21 mouse cellular contexts compared by ENCODE assay signal in the genomic region with DNA sequence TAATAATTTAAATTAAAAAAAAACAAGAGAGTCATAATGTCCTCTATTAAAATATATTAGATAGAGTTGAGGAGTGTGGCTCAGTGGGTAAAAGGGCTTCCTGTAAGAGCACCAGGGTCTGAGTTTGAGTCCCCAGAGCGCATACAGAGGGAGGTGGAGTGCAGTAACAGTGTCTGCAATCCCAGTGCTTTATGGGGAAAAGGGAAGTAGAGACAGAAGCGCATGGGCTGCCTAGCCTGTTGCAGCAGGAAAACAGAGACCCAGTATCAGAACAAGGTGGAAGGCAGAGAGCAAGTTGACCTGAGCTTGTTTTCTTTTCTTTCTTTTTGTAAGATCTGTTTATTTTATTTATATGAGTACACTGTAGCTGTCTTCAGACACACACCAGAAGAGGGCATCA. TPM values are rescaled to one million over a fixed set of nuclear protein-coding genes. Genes with fewer than 3 reads are reported as not detected.
DNase-seq lines count a peak whose midpoint lies in the region; ATAC-seq lines count a peak whose summit lies in the region.
"Had no signal": no experiment of that assay in that cellular context is flagged by ENCODE, and none has a peak within 500 bp of the region (broad histone marks: within the 10 kb centered on the region; RNA-seq: fewer than 3 reads in every experiment).

No protein-coding gene starts in this region.

- no peak overlapping the region for H3K4me3 ChIP-seq in heart, embryonic 12.5 days
- H3K4me3 ChIP-seq: embryonic facial prominence, embryonic 10.5 days; embryonic facial prominence, embryonic 12.5 days; forebrain, embryonic 13.5 days; forebrain, embryonic 15.5 days had no signal

- no peak overlapping the region for H3K27ac ChIP-seq in heart, embryonic 12.5 days (ENCODE audit: poor library complexity, severe bottlenecking)
- H3K27ac ChIP-seq: embryonic facial prominence, embryonic 10.5 days; embryonic facial prominence, embryonic 12.5 days; forebrain, embryonic 13.5 days; forebrain, embryonic 15.5 days had no signal

- no peaks in the 10 kb centered on the region for H3K9me3 ChIP-seq in heart, embryonic 12.5 days (replicated peaks)
- H3K9me3 ChIP-seq: embryonic facial prominence, embryonic 10.5 days; embryonic facial prominence, embryonic 12.5 days; forebrain, embryonic 13.5 days; forebrain, embryonic 15.5 days had no signal

- 93% methylated on average over 2 of the region's 2 CpGs for WGBS in heart, embryonic 12.5 days

- H3K27me3 ChIP-seq in heart, embryonic 12.5 days (replicated peaks), result no peaks in the 10 kb centered on the region
- H3K27me3 ChIP-seq: embryonic facial prominence, embryonic 12.5 days; forebrain, embryonic 13.5 days; forebrain, embryonic 15.5 days had no signal

- H3K9ac ChIP-seq in heart, embryonic 12.5 days, result no peak overlapping the region
- H3K9ac ChIP-seq: embryonic facial prominence, embryonic 12.5 days; forebrain, embryonic 13.5 days; forebrain, embryonic 15.5 days; forebrain, postnatal 0 days had no signal

- peaks cover 23% of the 10 kb centered on the region for H3K36me3 ChIP-seq in heart, embryonic 12.5 days

- H3K4me1 ChIP-seq in heart, embryonic 12.5 days (replicated peaks), result peaks cover 15% of the 10 kb centered on the region
- H3K4me1 ChIP-seq: embryonic facial prominence, embryonic 10.5 days; embryonic facial prominence, embryonic 12.5 days had no signal

- no peak for ATAC-seq in heart, embryonic 12.5 days (ENCODE audit: insufficient number of reproducible peaks, low FRiP score)
- ATAC-seq in megakaryocyte, adult 5-6 weeks (ENCODE audit: poor library complexity, severe bottlenecking), result peak; percentile 66
- ATAC-seq in activated CD4-positive, CD25-positive, alpha-beta regulatory T cell, adult 4 months, result no peak
- ATAC-seq: forebrain, embryonic 13.5 days; forebrain, embryonic 15.5 days; forebrain, postnatal 0 days had no signal

- no peak overlapping the region for H3K4me2 ChIP-seq in heart, embryonic 12.5 days
- H3K4me2 ChIP-seq: embryonic facial prominence, embryonic 12.5 days; forebrain, embryonic 13.5 days; forebrain, embryonic 15.5 days had no signal

- peak; percentile 79 for DNase-seq in heart, adult 11 months
- DNase-seq in 416B (ENCODE audit: low read depth) (peak; percentile 10), MEL-GATA-1-ER (ENCODE audit: extremely low read depth, low read depth) (peak; percentile 31)
- DNase-seq in lung, postnatal 36 days, result no peak
- DNase-seq in kidney, adult 11 months, result no peak
- DNase-seq: adrenal gland, adult 8-10 months; adrenal gland, postnatal 14 days; adrenal gland, postnatal 36 days; cerebellum, adult 11-12 months; cerebellum, adult 2 months; cerebellum, adult 9-10 months; cerebellum, postnatal 10 days; cerebellum, postnatal 25 days; forebrain, postnatal 0 days had no signal

RNA-seq across cellular contexts. Expression of gene Ric8b, which starts 41.2 kb away (rescaled TPM):
- polyA plus RNA-seq in heart, embryonic 12.5 days (2016; fragmentation: Nextera tagmentation; extraction: Ambion mirVana), result 20.7 and 20.8 TPM in 2 replicates
- total RNA-seq in megakaryocyte, adult 5-6 weeks (2015), result 13.1 and 13.8 TPM in 2 replicates
- 13.4 and 16.6 TPM in 2 replicates for total RNA-seq in megakaryocyte, adult 5-6 weeks (2017)
- 1 to 10 TPM; 5.6 to 7.4 TPM for polyA plus RNA-seq in activated CD4-positive, CD25-positive, alpha-beta regulatory T cell, adult 4 months (2017; shearing (Covaris generic))

Comparison
In these comparisons a context has a peak if more than half of its experiments do, and no peak if none do; other contexts are left out.
1. DNase-seq: peak in heart, adult 11 months (single experiment), 416B (single experiment) and MEL-GATA-1-ER (single experiment); none in lung, postnatal 36 days (single experiment) and kidney, adult 11 months (single experiment).